Mouse (Mus musculus): Measurements from ENCODE around the gene Tmem229b.

- no peak for TF ChIP-seq EP300 (optimal IDR thresholded peaks at IDR 0.05)
- no peak for TF ChIP-seq CTCF (IDR thresholded peaks at IDR 0.05; ENCODE audit: low read depth)
Measured at GRCm38 (mm10) chr12:78914458-78914857, 93.0 kb downstream of the Tmem229b start.

Measured in stomach, postnatal 0 days (tissue).